Mouse (Mus musculus) liver, postnatal 0 days (tissue): ENCODE results near the gene Apex1. TPM values are rescaled to one million over a fixed set of nuclear protein-coding genes. Genes with fewer than 3 reads are reported as not detected.
"Not testable (repeated sequence)": the region's sequence is repeated elsewhere in the genome, so short reads cannot be mapped to it uniquely, and the experiment has no call there.

Experiments
- ATAC-seq: fragments of 200-750 bp; cut with Nextera tagmentation; 2 replicates; pipeline ENCODE4 v1.8.0; 2017; ENCODE audit warnings: mild to moderate bottlenecking, moderate library complexity
- DNase-seq: peaks from one replicate; pipeline ENCODE4 v3.0.0-alpha.2; 2016
- H3K27ac ChIP-seq: fragments of 300-500 bp; sonication (generic); 2 replicates; pipeline ENCODE4 v1.5.1; 2014; ENCODE audit warnings: antibody characterized with exemption, moderate library complexity, mild to moderate bottlenecking, low read depth
- H3K27me3 ChIP-seq: fragments of 300-500 bp; sonication (generic); 2 replicates; pipeline ENCODE4 v1.6.1; 2014; ENCODE audit warnings: low read length, control low read depth, mixed read lengths; ENCODE audit not compliant: insufficient read depth
- H3K36me3 ChIP-seq: fragments of 300-500 bp; sonication (generic); replicated peaks from 2 replicates; pipeline ENCODE4 v1.6.1; 2014; ENCODE audit warnings: mild to moderate bottlenecking, control low read depth, low read length, moderate library complexity, mixed read lengths; ENCODE audit not compliant: insufficient read depth
- H3K4me1 ChIP-seq: fragments of 300-500 bp; sonication (generic); 2 replicates; pipeline ENCODE4 v1.6.1; 2014; ENCODE audit warnings: antibody characterized with exemption, mild to moderate bottlenecking, control low read depth; ENCODE audit not compliant: insufficient read depth
- H3K4me2 ChIP-seq: fragments of 300-500 bp; sonication (generic); 2 replicates; pipeline ENCODE4 v1.6.1; 2014; ENCODE audit warnings: low read depth, mild to moderate bottlenecking, low read length, moderate library complexity, mixed read lengths
- H3K4me3 ChIP-seq: fragments of 300-500 bp; sonication (generic); 2 replicates; pipeline ENCODE4 v1.5.1; 2014; ENCODE audit warnings: low read depth, low read length
- H3K9ac ChIP-seq: fragments of 300-500 bp; sonication (generic); replicated peaks from 2 replicates; pipeline ENCODE4 v1.6.1; 2014; ENCODE audit warnings: mild to moderate bottlenecking, moderate library complexity
- H3K9me3 ChIP-seq: fragments of 300-500 bp; sonication (generic); 2 replicates; pipeline ENCODE4 v1.6.1; 2016; ENCODE audit warnings: mild to moderate bottlenecking, control low read depth, low read length, mixed read lengths
- CTCF ChIP-seq: sonication (generic); IDR thresholded peaks from 2 replicates; pipeline ENCODE4 v1.5.1; 2016; ENCODE audit warnings: antibody characterized with exemption, low read depth
- EP300 ChIP-seq: IDR thresholded peaks from 2 replicates; pipeline ENCODE4 v1.6.1; 2016; ENCODE audit warnings: antibody characterized with exemption, low read depth, mild to moderate bottlenecking
- WGBS: fragments of 180-500 bp; shearing (Covaris S2); extraction: QIAGEN DNeasy Blood & Tissue Kit; methylation state at CpG from one replicate; pipeline ENCODE4 v1.1.7; 2014; ENCODE audit not compliant: insufficient replicate concordance; 5-methylcytosine and 5-hydroxymethylcytosine counted together
- polyA plus RNA-seq: library from polyadenylated mRNA; unstranded; fragments of >200 nt; fragmentation: Nextera tagmentation; extraction: Ambion mirVana; gene quantifications from 2 replicates; pipeline ENCODE4 v1.2.1, GENCODE M21; 2015

Apex1 gene
- polyA plus RNA-seq, 1 experiment from 2014 or later, result 58.0 TPM

DNA sequence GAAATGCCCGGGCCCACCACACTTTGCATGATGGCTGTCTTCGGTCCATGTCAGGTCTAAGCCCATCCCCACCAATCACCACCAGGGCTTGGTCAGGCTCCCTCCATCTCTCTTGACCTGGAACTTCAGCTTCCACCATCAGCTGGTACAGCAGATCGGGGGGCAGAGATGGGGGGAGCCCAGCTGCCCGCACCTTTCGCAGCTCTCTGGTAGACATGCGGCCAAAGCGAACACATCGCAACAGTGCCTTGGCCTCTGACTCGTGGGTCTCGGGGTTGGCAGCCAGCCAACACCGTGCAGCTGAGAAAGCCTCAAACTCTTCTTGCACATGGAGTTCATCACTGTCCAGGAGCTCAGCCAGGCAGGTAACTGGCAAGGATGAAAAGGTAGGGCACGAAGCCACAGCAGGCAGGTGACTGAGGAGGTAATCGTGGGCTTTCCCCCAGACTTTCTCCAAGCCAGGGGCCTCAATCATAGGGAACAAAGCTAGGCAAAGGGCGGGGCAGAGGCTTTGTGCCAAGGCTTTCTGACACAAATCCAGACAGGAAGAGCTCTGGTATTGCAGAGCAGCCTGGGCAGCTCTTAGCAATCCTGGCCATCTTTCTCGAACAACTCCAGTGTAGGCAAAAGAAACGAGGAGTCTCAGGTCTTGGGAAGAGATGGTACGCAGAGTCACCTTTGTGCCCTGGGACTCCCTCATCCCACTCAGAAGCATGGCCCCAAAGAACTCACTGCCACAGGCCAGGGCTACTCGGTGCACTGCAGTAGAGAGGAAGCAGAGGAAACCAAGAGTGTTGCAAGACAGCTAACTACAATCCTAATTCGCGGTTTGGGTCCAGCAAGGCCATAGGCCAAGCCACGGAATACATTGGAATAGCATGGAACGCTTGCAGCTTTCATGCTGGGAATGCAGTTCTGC lies 32.0 kb upstream of the Apex1 start:
- 68% methylated on average over 22 of the region's 22 CpGs for WGBS
- TF ChIP-seq CTCF (no peak), EP300 (no peak)
- Histone ChIP-seq H3K4me2 (no peak overlapping the region), H3K9ac (no peak overlapping the region), H3K4me1 (peaks cover 8% of the 10 kb centered on the region), H3K36me3 (no peaks in the 10 kb centered on the region), H3K27ac (no peak overlapping the region), H3K27me3 (no peaks in the 10 kb centered on the region), H3K4me3 (no peak overlapping the region), H3K9me3 (no peaks in the 10 kb centered on the region)
- ATAC-seq, result no peak
- no peak for DNase-seq

DNA sequence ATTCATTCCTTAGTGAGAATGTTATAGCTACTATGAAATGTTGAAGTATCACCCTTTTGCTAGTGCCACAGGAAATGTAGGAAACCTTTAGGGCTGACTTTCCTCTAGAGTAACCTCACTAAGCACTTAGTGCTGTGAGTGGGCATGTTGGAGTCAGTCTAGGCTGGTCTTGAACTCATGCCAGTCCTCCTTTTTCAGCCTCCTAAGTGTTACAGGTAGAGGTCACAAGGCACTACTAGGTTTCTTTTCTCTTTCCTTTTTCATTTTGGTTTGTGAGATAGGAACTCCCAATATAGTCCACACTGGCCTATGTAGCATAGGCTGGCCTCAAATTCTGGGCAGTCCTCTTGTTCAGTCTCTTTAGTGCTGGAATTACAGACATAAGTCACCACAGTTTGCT lies 29.4 kb upstream of the Apex1 start:
- TF ChIP-seq EP300 (no peak), CTCF (no peak)
- peak overlapping the region; percentile 78 for H3K27ac ChIP-seq

DNA sequence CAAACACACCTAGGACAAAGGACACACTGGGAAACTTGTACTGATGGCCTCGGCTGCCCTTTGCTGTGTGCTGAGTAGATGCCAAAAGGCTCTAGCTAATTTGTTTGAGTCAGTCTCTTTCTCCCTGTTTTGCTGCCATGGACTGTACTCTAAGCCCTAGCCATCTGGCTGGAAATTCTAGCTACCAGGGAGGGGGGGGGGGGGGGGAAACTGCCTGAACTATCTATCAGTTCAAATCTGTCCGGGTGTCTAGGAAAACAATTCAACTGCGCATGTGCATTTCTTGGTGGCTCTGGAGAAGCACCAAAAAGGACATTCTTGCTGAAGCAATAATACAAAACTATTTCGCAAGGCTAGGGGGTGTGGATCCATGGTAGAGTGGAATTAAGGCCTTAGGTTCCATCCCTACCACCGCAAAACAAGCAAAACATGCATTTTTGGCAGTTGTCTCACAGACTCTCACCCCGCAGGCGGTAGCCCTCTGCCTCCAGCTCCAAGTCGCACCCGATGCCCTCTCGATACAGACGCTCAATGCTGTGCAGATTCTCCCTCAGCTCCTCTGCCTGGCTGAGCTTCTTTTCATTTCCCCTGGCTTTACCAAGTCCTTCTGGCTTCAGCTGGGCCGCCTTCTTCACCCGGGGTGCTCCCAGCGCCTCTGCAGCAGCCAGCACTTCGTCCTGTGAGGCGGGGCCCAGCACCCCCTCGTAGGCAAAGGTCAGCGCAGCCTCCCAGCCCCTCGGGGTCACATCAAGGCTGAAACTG lies 28.6 kb upstream of the Apex1 start:
- WGBS, result 21% methylated on average over 19 of the region's 19 CpGs
- Histone ChIP-seq H3K9ac (peak overlapping the region; percentile 58), H3K27ac (peak overlapping the region; percentile 78)

More for the DNA sequence above, 29.4 kb upstream of the Apex1 start:
- DNase-seq (no peak), ATAC-seq (no peak)
- H3K27me3 ChIP-seq, result no peaks in the 10 kb centered on the region
- H3K9ac ChIP-seq, result no peak overlapping the region
- H3K9me3 ChIP-seq, result 0 out of 2 replicates have a peak, but pooled peaks cover 3% of the 10 kb centered on the region
- no peaks in the 10 kb centered on the region for H3K36me3 ChIP-seq
- peaks cover 8% of the 10 kb centered on the region for H3K4me1 ChIP-seq
- no peak overlapping the region for H3K4me2 ChIP-seq
- no peak overlapping the region for H3K4me3 ChIP-seq

DNA sequence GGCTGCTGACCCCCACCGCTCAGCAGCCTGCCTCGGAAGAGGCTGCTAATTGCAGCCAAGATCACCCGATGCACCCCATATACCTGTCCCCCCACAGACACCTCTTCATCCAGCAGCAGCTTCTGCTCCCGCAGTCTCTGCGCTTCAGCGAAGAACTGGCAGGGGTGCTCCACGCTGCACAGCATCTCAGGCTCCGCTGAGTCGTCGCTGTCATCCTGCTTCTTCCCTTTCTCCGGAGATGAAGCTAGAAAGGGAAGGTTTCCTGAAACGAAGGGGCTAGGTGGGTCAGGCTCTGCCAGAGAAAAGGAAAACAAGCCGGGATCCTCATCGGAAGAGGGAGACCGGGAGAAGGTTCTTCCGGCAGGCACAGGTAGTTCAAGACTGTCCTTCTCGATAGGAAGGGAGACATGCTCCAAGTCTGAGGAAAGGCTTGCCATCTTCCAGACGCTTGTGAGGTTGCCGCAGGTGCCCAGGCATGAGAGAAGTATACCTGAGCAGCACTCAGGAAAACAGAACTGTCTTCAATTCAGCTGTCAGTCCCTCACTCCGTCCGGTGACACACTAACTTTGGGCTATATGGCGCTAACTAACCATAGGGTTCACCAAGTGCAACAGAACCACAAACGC lies 27.9 kb upstream of the Apex1 start:
- H3K4me1 ChIP-seq, result peaks cover 8% of the 10 kb centered on the region
- H3K4me2 ChIP-seq, result peak overlapping the region; percentile 77
- DNase-seq (peak; percentile 13), ATAC-seq (no peak)
- H3K4me3 ChIP-seq, result peak overlapping the region; percentile 39
- 0 out of 2 replicates have a peak, but pooled peaks cover 3% of the 10 kb centered on the region for H3K9me3 ChIP-seq
- peak overlapping the region; percentile 78 for H3K27ac ChIP-seq
- H3K36me3 ChIP-seq, result no peaks in the 10 kb centered on the region
- 29% methylated on average over 23 of the region's 23 CpGs for WGBS
- TF ChIP-seq CTCF (no peak), EP300 (no peak)
- peak overlapping the region; percentile 58 for H3K9ac ChIP-seq
- H3K27me3 ChIP-seq, result no peaks in the 10 kb centered on the region

More for the DNA sequence above, 28.6 kb upstream of the Apex1 start:
- ATAC-seq (peak; percentile 88), DNase-seq (peak; percentile 61)
- peak overlapping the region; percentile 77 for H3K4me2 ChIP-seq
- no peaks in the 10 kb centered on the region for H3K27me3 ChIP-seq
- no peaks in the 10 kb centered on the region for H3K36me3 ChIP-seq
- H3K4me1 ChIP-seq, result peaks cover 8% of the 10 kb centered on the region
- no peak for TF ChIP-seq EP300
- H3K9me3 ChIP-seq, result 0 out of 2 replicates have a peak, but pooled peaks cover 3% of the 10 kb centered on the region
- peak overlapping the region; percentile 39 for H3K4me3 ChIP-seq

DNA sequence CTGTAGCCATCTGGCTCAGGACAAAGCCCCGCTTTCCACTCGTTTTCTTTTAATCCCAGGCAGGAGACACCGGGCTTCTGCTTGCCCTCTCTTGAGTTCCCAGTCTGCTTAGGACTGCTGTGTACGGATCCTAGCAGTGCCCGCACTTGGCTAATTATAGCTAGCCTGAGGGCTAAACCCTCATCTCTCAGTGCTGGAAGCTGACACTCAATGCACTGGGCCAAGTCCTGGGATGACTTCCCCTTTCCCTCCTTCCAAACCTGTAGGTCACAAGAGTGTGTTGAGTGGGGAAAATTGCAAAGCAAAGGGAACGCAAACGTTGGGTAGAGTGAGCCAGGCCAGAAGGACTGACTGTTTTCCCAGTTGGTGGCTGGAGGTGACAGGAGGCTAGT lies 27.4 kb upstream of the Apex1 start, which contains the start of gene Klhl33:
Gene Klhl33, minus strand, starts transcription at position 134 of the 392 bp plus-strand sequence.
- peak within 1 kb of the TSS; percentile 78 for H3K27ac ChIP-seq
- H3K36me3 ChIP-seq, result no peaks in the 10 kb centered on the region
- H3K9me3 ChIP-seq, result 0 out of 2 replicates have a peak, but pooled peaks cover 3% of the 10 kb centered on the region
- DNase-seq (no peak), ATAC-seq (no peak)
- TF ChIP-seq EP300 (no peak), CTCF (no peak)
- peaks cover 8% of the 10 kb centered on the region for H3K4me1 ChIP-seq
- peak within 1 kb of the TSS; percentile 77 for H3K4me2 ChIP-seq
- peak within 1 kb of the TSS; percentile 58 for H3K9ac ChIP-seq
- 52% methylated on average over 7 of the region's 7 CpGs for WGBS
- no peaks in the 10 kb centered on the region for H3K27me3 ChIP-seq
- peak within 1 kb of the TSS; percentile 39 for H3K4me3 ChIP-seq

DNA sequence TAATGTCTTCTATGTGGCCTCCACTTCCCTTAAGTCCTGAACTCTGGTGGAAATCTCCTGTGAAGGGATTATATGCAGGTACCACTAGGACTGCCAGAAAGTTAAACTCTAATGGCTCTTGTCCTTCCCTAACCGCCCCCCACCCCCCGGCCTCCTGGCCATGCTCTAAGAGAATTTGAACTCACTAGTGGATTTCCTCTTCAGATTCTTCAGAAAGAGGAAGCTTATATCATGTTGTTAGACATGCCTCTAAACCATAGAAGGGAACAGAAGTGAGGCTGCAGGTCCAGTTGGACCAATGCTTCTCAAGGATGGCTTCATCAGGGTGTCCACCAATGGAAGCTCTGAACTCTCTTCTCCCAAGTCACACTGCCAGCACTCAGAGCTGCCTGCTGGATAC lies 26.8 kb upstream of the Apex1 start:
- WGBS, result 49% methylated on average over 2 of the region's 2 CpGs

More for the DNA sequence above, 26.8 kb upstream of the Apex1 start:
- H3K4me2 ChIP-seq, H3K27ac ChIP-seq, DNase-seq, H3K9me3 ChIP-seq, H3K27me3 ChIP-seq, H3K36me3 ChIP-seq, ATAC-seq, H3K9ac ChIP-seq, H3K4me3 ChIP-seq, H3K4me1 ChIP-seq: not testable (repeated sequence)
